ENCODE assay signal across 20 mouse cellular contexts in the genomic region with DNA sequence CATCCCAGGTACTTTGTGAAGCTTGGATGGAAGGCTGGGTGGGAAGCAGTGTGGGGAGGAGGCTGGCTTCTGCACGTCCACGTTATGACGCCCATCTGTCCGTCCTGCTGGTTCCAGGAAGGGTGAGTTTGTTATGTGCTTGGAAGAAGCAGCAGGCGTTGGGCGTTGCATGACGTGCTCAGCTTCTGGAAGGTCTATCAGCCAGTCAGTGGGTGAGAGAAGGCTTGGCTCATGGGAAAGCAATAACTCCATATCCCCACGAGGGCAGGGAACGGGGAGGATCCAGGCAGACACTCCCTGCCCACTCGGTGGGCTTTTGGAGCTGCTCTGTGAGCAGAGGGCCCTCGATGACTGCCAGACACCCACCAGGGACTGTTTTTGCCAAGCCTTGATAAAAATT.
DNase-seq lines count a peak whose midpoint lies in the region; ATAC-seq and TF ChIP-seq lines count a peak whose summit lies in the region.
"Had no signal": no experiment of that assay in that cellular context is flagged by ENCODE, and none has a peak within 500 bp of the region (broad histone marks: within the 10 kb centered on the region; RNA-seq: fewer than 3 reads in every experiment).

No protein-coding gene starts in this region.

- peak overlapping the region; percentile 52 for H3K27ac ChIP-seq in gastrocnemius, adult 2 months
- peak overlapping the region; percentile 43; the same call in 1 of the 2 replicates for H3K27ac ChIP-seq in layer of hippocampus, adult 2 months
- no peak overlapping the region for H3K27ac ChIP-seq in hindbrain, embryonic 14.5 days
- no peak overlapping the region for H3K27ac ChIP-seq in liver, embryonic 11.5 days (ENCODE audit: low read depth, low read length)
- H3K27ac ChIP-seq: embryonic facial prominence, embryonic 13.5 days; forebrain, embryonic 10.5 days; hindbrain, embryonic 10.5 days; liver, embryonic 12.5 days; neural tube, embryonic 12.5 days; stomach, postnatal 0 days had no signal

- H3K4me2 ChIP-seq in hindbrain, embryonic 14.5 days (replicated peaks) = no peak overlapping the region
- H3K4me2 ChIP-seq in liver, embryonic 11.5 days = no peak overlapping the region
- H3K4me2 ChIP-seq: embryonic facial prominence, embryonic 13.5 days; liver, embryonic 12.5 days; neural tube, embryonic 12.5 days had no signal

- intact Hi-C loops in gastrocnemius, adult 2 months (cut with DNase I) = no loop called here
- intact Hi-C loops in gastrocnemius, postnatal 14 days (cut with DNase I; ENCODE audit: low total_unique reads) = no loop called here

- no peaks in the 10 kb centered on the region for H3K36me3 ChIP-seq in hindbrain, embryonic 14.5 days (replicated peaks; ENCODE audit: control insufficient read depth, insufficient read depth)
- no peaks in the 10 kb centered on the region for H3K36me3 ChIP-seq in liver, embryonic 11.5 days (ENCODE audit: control insufficient read depth, insufficient read depth, low read length)
- H3K36me3 ChIP-seq: embryonic facial prominence, embryonic 13.5 days; forebrain, embryonic 10.5 days; hindbrain, embryonic 10.5 days; liver, embryonic 12.5 days; neural tube, embryonic 12.5 days had no signal

- WGBS in hindbrain, embryonic 14.5 days = 87% methylated on average over 11 of the region's 11 CpGs
- WGBS in liver, embryonic 11.5 days = 76% methylated on average over 11 of the region's 11 CpGs

- no peaks in the 10 kb centered on the region for H3K9me3 ChIP-seq in hindbrain, embryonic 14.5 days (ENCODE audit: control insufficient read depth, low read length)
- H3K9me3 ChIP-seq in liver, embryonic 11.5 days (ENCODE audit: control insufficient read depth, low read length) = no peaks in the 10 kb centered on the region
- H3K9me3 ChIP-seq: embryonic facial prominence, embryonic 13.5 days; forebrain, embryonic 10.5 days; hindbrain, embryonic 10.5 days; liver, embryonic 12.5 days; neural tube, embryonic 12.5 days had no signal

- ATAC-seq in hindbrain, embryonic 14.5 days (ENCODE audit: low FRiP score) = no peak
- ATAC-seq in liver, embryonic 11.5 days (replicated peaks; ENCODE audit: low FRiP score) = no peak
- ATAC-seq: liver, embryonic 12.5 days; Patski had no signal

- H3K9ac ChIP-seq in hindbrain, embryonic 14.5 days = no peak overlapping the region
- H3K9ac ChIP-seq in liver, embryonic 11.5 days (ENCODE audit: low read depth, low read length) = no peak overlapping the region
- H3K9ac ChIP-seq: embryonic facial prominence, embryonic 13.5 days; liver, embryonic 12.5 days; neural tube, embryonic 12.5 days had no signal

- H3K27me3 ChIP-seq in hindbrain, embryonic 14.5 days (ENCODE audit: control insufficient read depth, insufficient read depth, low read length) = no peaks in the 10 kb centered on the region
- peaks cover 4% of the 10 kb centered on the region; the same call in 1 of the 2 replicates for H3K27me3 ChIP-seq in liver, embryonic 11.5 days (replicated peaks; ENCODE audit: control insufficient read depth, insufficient read depth, low read length)
- H3K27me3 ChIP-seq: embryonic facial prominence, embryonic 13.5 days; neural tube, embryonic 12.5 days; Patski had no signal

- H3K4me3 ChIP-seq in gastrocnemius, adult 2 months = no peak overlapping the region
- no peak overlapping the region for H3K4me3 ChIP-seq in layer of hippocampus, adult 2 months
- no peak overlapping the region for H3K4me3 ChIP-seq in hindbrain, embryonic 14.5 days (replicated peaks; ENCODE audit: low read length)
- H3K4me3 ChIP-seq in liver, embryonic 11.5 days (ENCODE audit: low read depth, low read length) = no peak overlapping the region
- H3K4me3 ChIP-seq: embryonic facial prominence, embryonic 13.5 days; forebrain, embryonic 10.5 days; hindbrain, embryonic 10.5 days; liver, embryonic 12.5 days; neural tube, embryonic 12.5 days had no signal

- DNase-seq in gastrocnemius, adult 2 months = peak; percentile 58
- DNase-seq in gastrocnemius, postnatal 14 days = no peak
- DNase-seq in brain, adult 2 months (ENCODE audit: low read depth, low spot score) = peak; percentile 58
- peak; percentile 53 to 72 for DNase-seq in layer of hippocampus, adult 2 months (ENCODE audit: low spot score in 2 of 2)
- peak; percentile 48 to 54 for DNase-seq in right cerebral cortex, adult 2 months (ENCODE audit: low spot score in 2 of 2)
- DNase-seq in hindbrain, embryonic 14.5 days (ENCODE audit: low spot score) = no peak
- DNase-seq in liver, embryonic 11.5 days (ENCODE audit: low spot score) = no peak
- no peak for DNase-seq in lung, postnatal 14 days
- DNase-seq: B cell, adult 2 months; cerebellum, postnatal 36 days; gastrocnemius, postnatal 10 days; lung, postnatal 10 days; thymus, postnatal 4 days had no signal

- TF ChIP-seq CTCF in gastrocnemius, adult 2 months (IDR thresholded peaks at IDR 0.05) = no peak
- TF ChIP-seq CTCF in layer of hippocampus, adult 2 months (conservative IDR thresholded peaks at IDR 0.05) = peak; percentile 13; the same call in 1 of the 2 replicates

- H3K4me1 ChIP-seq in hindbrain, embryonic 14.5 days (replicated peaks; ENCODE audit: control insufficient read depth, insufficient read depth, low read length) = no peaks in the 10 kb centered on the region
- no peaks in the 10 kb centered on the region; the same call in 1 of the 2 replicates for H3K4me1 ChIP-seq in liver, embryonic 11.5 days (replicated peaks; ENCODE audit: control insufficient read depth, insufficient read depth, low read length)
- H3K4me1 ChIP-seq: liver, embryonic 12.5 days; neural tube, embryonic 12.5 days had no signal

Comparison
In these comparisons a context has a peak if more than half of its experiments do, and no peak if none do; other contexts are left out.
1. DNase-seq: peak in gastrocnemius, adult 2 months (single experiment), brain, adult 2 months (single experiment), layer of hippocampus, adult 2 months (2 of 2) and right cerebral cortex, adult 2 months (2 of 2); none in gastrocnemius, postnatal 14 days (single experiment), hindbrain, embryonic 14.5 days (single experiment), liver, embryonic 11.5 days (single experiment) and lung, postnatal 14 days (single experiment).
2. H3K27ac ChIP-seq: peak in gastrocnemius, adult 2 months (single experiment) and layer of hippocampus, adult 2 months (single experiment); none in hindbrain, embryonic 14.5 days (single experiment) and liver, embryonic 11.5 days (single experiment).